Mouse (Mus musculus) B cell, adult 62 days (primary cell): ENCODE measurements around the gene En1. TPM values are rescaled to one million over a fixed set of nuclear protein-coding genes. Genes with fewer than 3 reads are reported as not detected.

Experiments
- total RNA-seq: library from RNA; stranded (reverse); gene quantifications from 4 replicates; pipeline ENCODE4 v1.2.4, GENCODE M21; 2023

En1 gene
- not detected in 4 replicates for total RNA-seq

GRCm38 (mm10) chr1:120602031-120602730, at the start of gene En1:
En1 (plus strand) TSS chr1:120602418.

Other genes starting within 250 kb of the En1 start
- 0.69 to 1.2 TPM (median 1.0 TPM) in 3 of 4 replicates, not detected in the other for gene Marco, start 97.4 kb upstream of the En1 start, total RNA-seq